Mouse (Mus musculus) intestine, embryonic 15.5 days (tissue): ENCODE measurements around the gene Scyl1. TPM values are rescaled to one million over a fixed set of nuclear protein-coding genes. Genes with fewer than 3 reads are reported as not detected.

ENCODE experiments used
- ATAC-seq: fragments of 200-750 bp; cut with Nextera tagmentation; 2 replicates; pipeline ENCODE4 v1.8.0; 2017; ENCODE audit warnings: moderate TSS enrichment, moderate library complexity
- H3K27ac ChIP-seq: fragments of 300-500 bp; sonication (generic); 2 replicates; pipeline ENCODE4 v1.5.1; 2015; ENCODE audit warnings: mild to moderate bottlenecking, inconsistent platforms
- H3K27me3 ChIP-seq: fragments of 300-500 bp; sonication (generic); replicated peaks from 2 replicates; pipeline ENCODE4 v1.6.1; 2015; ENCODE audit warnings: inconsistent platforms
- H3K36me3 ChIP-seq: fragments of 300-500 bp; sonication (generic); 2 replicates; pipeline ENCODE4 v1.6.1; 2015; ENCODE audit warnings: inconsistent platforms
- H3K4me1 ChIP-seq: fragments of 300-500 bp; sonication (generic); replicated peaks from 2 replicates; pipeline ENCODE4 v1.6.1; 2015; ENCODE audit warnings: inconsistent platforms
- H3K4me2 ChIP-seq: fragments of 300-500 bp; sonication (generic); replicated peaks from 2 replicates; pipeline ENCODE4 v1.6.1; 2015; ENCODE audit warnings: mild to moderate bottlenecking, inconsistent platforms
- H3K4me3 ChIP-seq: fragments of 300-500 bp; sonication (generic); replicated peaks from 2 replicates; pipeline ENCODE4 v1.5.1; 2015; ENCODE audit warnings: inconsistent platforms
- H3K9ac ChIP-seq: fragments of 300-500 bp; sonication (generic); 2 replicates; pipeline ENCODE4 v1.6.1; 2015; ENCODE audit warnings: inconsistent platforms
- H3K9me3 ChIP-seq: fragments of 300-500 bp; sonication (generic); 2 replicates; pipeline ENCODE4 v1.6.1; 2016; ENCODE audit warnings: inconsistent platforms
- WGBS: fragments of 180-500 bp; shearing (Covaris S2); methylation state at CpG from one replicate; pipeline ENCODE4 v1.1.7; 2015; 5-methylcytosine and 5-hydroxymethylcytosine counted together
- polyA plus RNA-seq: library from polyadenylated mRNA; unstranded; fragments of >200 nt; fragmentation: Nextera tagmentation; extraction: Ambion mirVana; gene quantifications from 2 replicates; pipeline ENCODE4 v1.2.1, GENCODE M21; 2015

Scyl1 gene
- polyA plus RNA-seq, 1 experiment from 2014 or later = 60.9 TPM

- peaks cover 11% of the 10 kb centered on the region for H3K36me3 ChIP-seq
- H3K9ac ChIP-seq = peak overlapping the region; percentile 89
- no peak for ATAC-seq
- H3K9me3 ChIP-seq = no peaks in the 10 kb centered on the region
- WGBS = 2% methylated on average over 3 of the region's 3 CpGs
- H3K4me1 ChIP-seq = peaks cover 30% of the 10 kb centered on the region
- H3K27me3 ChIP-seq = no peaks in the 10 kb centered on the region
- H3K27ac ChIP-seq = peak overlapping the region; percentile 100
- H3K4me3 ChIP-seq = peak overlapping the region; percentile 64
- H3K4me2 ChIP-seq = peak overlapping the region; percentile 81
Measured at GRCm38 (mm10) chr19:5801432-5801964, 30.3 kb upstream of the Scyl1 start.

- Histone ChIP-seq H3K36me3 (peaks cover 18% of the 10 kb centered on the region), H3K4me2 (peak overlapping the region; percentile 81), H3K4me1 (peaks cover 30% of the 10 kb centered on the region), H3K27ac (peak overlapping the region; percentile 84), H3K9ac (peak overlapping the region; percentile 89), H3K9me3 (no peaks in the 10 kb centered on the region), H3K4me3 (peak overlapping the region; percentile 64), H3K27me3 (no peaks in the 10 kb centered on the region)
- ATAC-seq = no peak
- under 1% methylated on average over 19 of the region's 19 CpGs for WGBS
Measured at GRCm38 (mm10) chr19:5800632-5801431, 29.6 kb upstream of the Scyl1 start.

GRCm38 (mm10) chr19:5800350-5800631 is 29.1 kb upstream of the Scyl1 start:
- Histone ChIP-seq H3K4me2 (peak overlapping the region; percentile 81), H3K36me3 (peaks cover 20% of the 10 kb centered on the region), H3K9me3 (no peaks in the 10 kb centered on the region), H3K4me1 (peaks cover 30% of the 10 kb centered on the region), H3K9ac (peak overlapping the region; percentile 89), H3K27me3 (no peaks in the 10 kb centered on the region), H3K27ac (peak overlapping the region; percentile 84), H3K4me3 (peak overlapping the region; percentile 64)
- WGBS = 1% methylated on average over 2 of the region's 2 CpGs
- no peak for ATAC-seq

GRCm38 (mm10) chr19:5799566-5800349 is 28.5 kb upstream of the Scyl1 start:
- Histone ChIP-seq H3K4me3 (peak overlapping the region; percentile 64), H3K9me3 (no peaks in the 10 kb centered on the region), H3K36me3 (peaks cover 20% of the 10 kb centered on the region), H3K27me3 (no peaks in the 10 kb centered on the region), H3K4me1 (peaks cover 30% of the 10 kb centered on the region), H3K9ac (peak overlapping the region; percentile 89), H3K4me2 (peak overlapping the region; percentile 81), H3K27ac (peak overlapping the region; percentile 84; the same call in 1 of the 2 replicates)
- 0% methylated on average over 10 of the region's 10 CpGs for WGBS
- no peak for ATAC-seq

- Histone ChIP-seq H3K27me3 (no peaks in the 10 kb centered on the region), H3K4me2 (peak overlapping the region; percentile 81), H3K9ac (peak overlapping the region; percentile 59), H3K4me3 (peak overlapping the region; percentile 64), H3K27ac (peak overlapping the region; percentile 41), H3K4me1 (peaks cover 23% of the 10 kb centered on the region), H3K36me3 (peaks cover 20% of the 10 kb centered on the region), H3K9me3 (no peaks in the 10 kb centered on the region)
- WGBS = under 1% methylated on average over 7 of the region's 7 CpGs
- no peak for ATAC-seq
Measured at GRCm38 (mm10) chr19:5798700-5799479, 27.7 kb upstream of the Scyl1 start.

GRCm38 (mm10) chr19:5797381-5798111 is 26.3 kb upstream of the Scyl1 start:
- Histone ChIP-seq H3K9ac (peak overlapping the region; percentile 55), H3K27ac (0 out of 2 replicates have a peak overlapping the region, but pooled peaks have one; percentile 9), H3K4me2 (peak overlapping the region; percentile 81), H3K36me3 (peaks cover 20% of the 10 kb centered on the region), H3K27me3 (no peaks in the 10 kb centered on the region), H3K9me3 (no peaks in the 10 kb centered on the region), H3K4me1 (peaks cover 21% of the 10 kb centered on the region), H3K4me3 (peak overlapping the region; percentile 64)
- 7% methylated on average over 7 of the region's 7 CpGs for WGBS
- ATAC-seq = no peak

- Histone ChIP-seq H3K27ac (peak overlapping the region; percentile 28), H3K9ac (peak overlapping the region; percentile 27), H3K4me1 (peaks cover 21% of the 10 kb centered on the region), H3K4me3 (peak overlapping the region; percentile 64), H3K4me2 (peak overlapping the region; percentile 81), H3K27me3 (no peaks in the 10 kb centered on the region), H3K36me3 (peaks cover 20% of the 10 kb centered on the region), H3K9me3 (no peaks in the 10 kb centered on the region)
- 62% methylated on average over 7 of the region's 7 CpGs for WGBS
- ATAC-seq = no peak
Measured at GRCm38 (mm10) chr19:5796573-5797111, 25.4 kb upstream of the Scyl1 start.

GRCm38 (mm10) chr19:5795668-5796572 is 24.7 kb upstream of the Scyl1 start:
- H3K4me3 ChIP-seq = peak overlapping the region; percentile 64
- peaks cover 20% of the 10 kb centered on the region for H3K36me3 ChIP-seq
- no peaks in the 10 kb centered on the region for H3K27me3 ChIP-seq
- H3K4me1 ChIP-seq = peaks cover 21% of the 10 kb centered on the region
- H3K4me2 ChIP-seq = peak overlapping the region; percentile 81
- no peaks in the 10 kb centered on the region for H3K9me3 ChIP-seq
- peak overlapping the region; percentile 27 for H3K9ac ChIP-seq
- WGBS = 59% methylated on average over 11 of the region's 11 CpGs
- no peak for ATAC-seq
- H3K27ac ChIP-seq = peak overlapping the region; percentile 28

- WGBS = 35% methylated on average over 5 of the region's 5 CpGs
- no peaks in the 10 kb centered on the region for H3K9me3 ChIP-seq
- H3K36me3 ChIP-seq = peaks cover 20% of the 10 kb centered on the region
- H3K9ac ChIP-seq = no peak overlapping the region
- H3K4me2 ChIP-seq = peak overlapping the region; percentile 15
- H3K27ac ChIP-seq = peak overlapping the region; percentile 64
- peak; percentile 22 for ATAC-seq
- H3K4me1 ChIP-seq = peaks cover 21% of the 10 kb centered on the region
- no peaks in the 10 kb centered on the region for H3K27me3 ChIP-seq
- H3K4me3 ChIP-seq = no peak overlapping the region
Measured at GRCm38 (mm10) chr19:5794771-5795576, 23.8 kb upstream of the Scyl1 start.
